Mouse (Mus musculus) lung, postnatal 25 days (tissue): Measurements from ENCODE around the gene Igsf9.

Experiments
- DNase-seq: peaks from one replicate; pipeline ENCODE4 v3.0.0; 2022; ENCODE audit warnings: low spot score

Igsf9 gene

GRCm38 (mm10) chr1:172518013-172518412 is 36.4 kb downstream of the Igsf9 start:
- DNase-seq = no peak

DNA sequence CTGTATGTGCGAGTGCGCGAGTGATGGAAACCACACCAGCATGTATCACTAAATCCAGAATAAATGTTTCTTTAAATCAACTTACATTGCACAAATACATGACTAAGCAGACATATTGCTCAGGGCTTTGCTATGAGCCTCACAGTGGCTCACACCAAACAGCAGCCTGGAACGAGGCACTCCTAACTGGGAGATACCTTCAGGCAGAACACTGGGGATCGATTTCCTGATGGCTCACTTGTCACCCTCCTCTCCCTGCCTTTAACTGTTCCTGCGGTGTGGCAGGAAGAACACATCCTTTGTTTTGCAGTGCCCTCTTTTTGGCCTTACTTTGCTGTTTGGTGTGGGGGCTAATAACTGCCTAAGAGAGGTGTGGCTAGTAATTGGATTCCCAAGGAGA is 38.1 kb downstream of the Igsf9 start:
- DNase-seq = no peak

DNA sequence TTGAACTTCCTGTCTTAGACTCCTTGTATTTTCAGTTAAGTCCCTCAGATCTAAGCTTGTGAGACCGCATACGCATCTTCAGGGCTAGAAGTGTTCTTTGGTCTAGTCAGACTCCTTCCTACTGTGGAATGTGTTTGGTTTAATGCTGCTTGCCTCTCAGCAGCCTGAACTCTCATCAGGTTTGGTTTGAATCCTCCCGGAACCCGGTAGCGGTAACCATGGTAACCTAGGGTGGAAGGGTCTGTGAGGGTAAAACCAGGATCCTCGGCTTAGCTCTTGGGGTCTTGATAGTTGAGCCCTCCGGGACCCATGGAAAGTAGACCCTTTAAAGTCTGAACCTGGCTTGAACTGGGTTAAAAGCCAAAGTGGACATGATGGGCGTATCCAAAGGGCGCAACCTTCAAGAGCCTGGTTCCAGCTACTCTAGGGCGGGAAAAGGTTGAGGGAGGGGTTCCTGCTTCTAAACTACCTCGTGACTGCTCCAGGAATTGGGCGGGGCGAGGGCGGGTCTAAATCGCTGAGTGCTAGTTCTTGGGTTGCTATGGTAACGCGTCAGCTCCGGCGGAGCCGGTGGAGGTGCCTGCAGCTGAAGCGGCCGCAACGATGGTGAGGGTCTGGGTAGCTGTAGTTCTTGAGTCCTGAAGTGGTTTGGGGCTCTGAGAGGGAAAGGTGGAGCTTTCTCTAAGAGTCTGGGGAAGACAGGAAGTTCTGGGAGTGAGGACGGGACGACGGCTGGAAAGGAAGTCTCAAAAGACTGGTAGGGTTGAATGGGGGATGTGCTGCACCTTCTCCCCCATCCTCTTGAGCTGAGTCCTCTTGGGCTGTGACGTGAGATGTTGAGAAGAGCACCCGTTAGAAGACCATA is 39.2 kb downstream of the Igsf9 start, which contains the start of gene Cfap45:
Cfap45 (plus strand) TSS at position 226 of the 865 bp plus-strand sequence.
- peak; percentile 93 for DNase-seq

- no peak for DNase-seq
Observed at GRCm38 (mm10) chr1:172522524-172522923, 40.9 kb downstream of the Igsf9 start.

GRCm38 (mm10) chr1:172523699-172524101 is 42.1 kb downstream of the Igsf9 start:
- DNase-seq = peak; percentile 76

DNA sequence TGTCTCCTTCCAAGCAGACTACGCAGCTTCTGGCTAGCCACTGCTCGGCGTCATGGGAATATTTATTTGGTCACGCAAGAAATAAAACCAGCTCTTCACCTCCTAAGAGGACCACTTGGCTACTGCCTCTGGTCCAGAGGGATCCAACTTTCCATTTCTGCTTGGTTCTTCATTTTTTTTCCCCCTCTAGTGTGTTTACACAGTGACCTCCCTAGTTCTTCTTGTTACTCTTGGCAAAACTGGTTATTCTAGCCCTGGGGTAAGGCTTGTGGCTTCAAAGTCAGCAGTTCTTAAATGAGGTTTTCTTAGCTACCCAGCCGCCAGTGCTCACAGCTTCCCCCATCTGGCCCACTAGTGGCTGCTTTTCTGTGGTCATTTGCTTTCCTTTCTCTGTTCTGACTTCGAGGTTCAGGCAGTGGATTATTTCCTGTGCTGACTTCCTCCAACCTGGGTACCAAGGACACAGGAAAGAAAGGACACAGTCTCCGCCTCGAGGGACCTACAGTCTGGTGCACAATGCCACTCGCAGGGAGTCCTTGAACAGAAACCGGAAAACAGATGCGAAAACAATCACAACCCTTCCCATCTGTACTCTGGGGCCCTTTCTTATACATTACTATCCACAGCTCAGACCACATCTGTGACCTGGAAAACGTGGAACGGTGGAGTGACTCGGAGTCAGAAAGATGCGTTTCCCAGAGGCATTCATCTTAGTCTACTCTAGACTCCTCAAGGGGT is 43.6 kb downstream of the Igsf9 start:
- DNase-seq = peak; percentile 85

GRCm38 (mm10) chr1:172525971-172526370 is 44.4 kb downstream of the Igsf9 start:
- no peak for DNase-seq

GRCm38 (mm10) chr1:172526380-172527081 is 44.9 kb downstream of the Igsf9 start:
- peak; percentile 79 for DNase-seq

GRCm38 (mm10) chr1:172527431-172527830 is 45.8 kb downstream of the Igsf9 start:
- no peak for DNase-seq

DNA sequence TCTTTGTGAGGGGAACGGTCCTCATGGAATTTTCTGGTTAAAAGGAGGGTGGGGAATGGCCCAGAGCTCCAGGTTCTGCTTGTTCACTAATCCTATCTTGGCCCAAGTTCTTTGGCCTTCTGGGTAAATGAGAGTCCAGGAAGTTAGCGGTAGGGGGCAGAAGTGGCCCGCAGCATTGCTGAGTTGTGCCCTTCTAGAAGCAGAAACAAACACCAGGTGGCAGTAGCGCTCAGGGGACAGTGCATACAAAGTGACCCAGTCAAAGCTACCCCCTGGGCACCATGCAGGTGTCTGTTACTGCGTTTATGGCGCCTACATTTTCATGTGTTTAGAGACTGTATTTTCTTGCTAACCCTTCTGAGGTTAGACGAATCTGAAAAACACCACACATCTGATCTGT is 47.1 kb downstream of the Igsf9 start:
- DNase-seq = peak; percentile 94

- DNase-seq = no peak
Observed at GRCm38 (mm10) chr1:172530544-172531220, 49.1 kb downstream of the Igsf9 start.

DNA sequence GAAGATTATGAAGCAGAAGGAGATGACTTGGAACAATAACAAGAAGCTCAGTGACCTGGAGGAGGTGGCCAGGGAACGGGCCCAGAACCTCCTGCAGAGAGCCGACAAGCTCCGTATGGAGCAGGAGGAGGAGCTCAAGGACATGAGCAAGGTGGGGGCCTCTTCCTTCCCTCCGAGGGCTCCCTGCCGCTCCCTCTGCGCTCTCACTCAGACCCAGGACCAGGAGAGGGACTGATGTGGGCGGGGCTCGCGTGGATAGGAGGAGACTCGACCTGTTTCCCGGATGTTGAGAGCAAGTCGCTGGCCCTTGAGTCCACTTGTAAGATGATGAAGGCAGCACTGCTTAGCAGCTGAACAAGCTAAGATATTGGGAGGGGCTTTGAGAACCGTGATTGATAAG is 51.0 kb downstream of the Igsf9 start:
- DNase-seq = no peak

GRCm38 (mm10) chr1:172535116-172535515 is 53.5 kb downstream of the Igsf9 start:
- no peak for DNase-seq

GRCm38 (mm10) chr1:172539827-172540226 is 58.2 kb downstream of the Igsf9 start:
- no peak for DNase-seq

DNA sequence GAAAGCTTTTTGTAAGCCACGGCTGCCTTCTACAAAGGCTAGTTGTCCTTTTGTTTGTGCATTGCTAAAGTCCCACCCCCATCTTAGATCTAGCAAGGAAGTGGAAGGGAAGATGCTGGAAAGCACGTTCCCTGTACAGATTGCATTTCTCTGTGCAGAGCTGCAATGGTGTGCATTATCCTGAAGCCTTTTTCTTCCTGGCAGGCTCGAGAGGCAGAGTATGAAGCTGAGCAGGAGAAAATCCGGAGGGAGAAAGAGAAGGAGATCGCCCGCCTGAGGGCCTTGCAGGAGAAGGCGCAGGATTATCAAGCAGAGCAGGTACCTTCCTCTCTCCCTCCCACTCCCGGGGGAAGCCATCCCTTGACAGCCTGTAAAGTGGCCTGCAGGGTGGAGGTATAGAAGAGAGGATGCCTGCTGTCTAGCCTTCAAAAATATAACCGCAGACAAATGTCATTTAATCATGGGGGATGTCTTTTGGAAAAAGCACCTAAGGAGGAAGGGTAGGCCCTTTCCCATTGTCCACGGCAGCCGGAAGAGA is 58.8 kb downstream of the Igsf9 start:
- DNase-seq = no peak

- no peak for DNase-seq
Observed at GRCm38 (mm10) chr1:172546062-172546461, 64.5 kb downstream of the Igsf9 start.
